Mouse (Mus musculus) G1E (cell line): Measurements from ENCODE around the gene Agr2.

Experiments used
- CTCF ChIP-seq: IDR thresholded peaks from 2 replicates; pipeline ENCODE4 v1.5.1; 2012; ENCODE audit warnings: low read depth, low read length, inconsistent platforms, mixed read lengths
- GATA1 ChIP-seq: IDR thresholded peaks from 2 replicates; pipeline ENCODE4 v1.6.1; 2012; ENCODE audit warnings: borderline replicate concordance, low read length, inconsistent platforms, mixed read lengths
- GATA2 ChIP-seq: IDR thresholded peaks from 2 replicates; pipeline ENCODE4 v1.6.1; 2012; ENCODE audit warnings: low read depth, low read length, inconsistent platforms, borderline replicate concordance

DNA sequence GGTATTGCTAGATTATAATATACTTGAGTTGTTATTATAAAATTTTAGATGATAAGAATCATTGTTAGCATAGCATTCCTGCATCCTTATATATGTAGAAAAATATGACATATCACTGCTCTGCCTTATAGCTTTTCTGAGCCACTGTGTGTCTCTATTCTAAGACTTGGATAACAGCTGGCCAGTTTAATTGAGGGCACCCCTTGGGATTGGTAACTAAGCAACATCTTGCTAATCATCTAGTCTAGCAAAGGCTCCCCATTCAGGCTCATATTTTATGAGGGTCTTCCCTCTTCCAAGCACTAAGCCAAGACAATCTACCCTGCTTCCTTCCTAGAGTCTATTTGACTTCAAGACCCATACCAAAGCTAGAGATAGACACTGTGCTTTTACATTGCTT, 1.4 kb downstream of the Agr2 start:
- no peak for TF ChIP-seq CTCF
- no peak for TF ChIP-seq GATA2
- TF ChIP-seq GATA1: no peak
